Mouse (Mus musculus) megakaryocyte, embryonic 14.5 days (primary cell): ENCODE data around the gene Adcy5.

Experiments
- FLI1 ChIP-seq: IDR thresholded peaks from 2 replicates; pipeline ENCODE4 v1.6.1; 2012; ENCODE audit warnings: low read length, inconsistent platforms, mixed read lengths
- GATA1 ChIP-seq: IDR thresholded peaks from 3 replicates; pipeline ENCODE4 v1.6.1; 2012; ENCODE audit warnings: mixed read lengths, low read length, inconsistent platforms, borderline replicate concordance

DNA sequence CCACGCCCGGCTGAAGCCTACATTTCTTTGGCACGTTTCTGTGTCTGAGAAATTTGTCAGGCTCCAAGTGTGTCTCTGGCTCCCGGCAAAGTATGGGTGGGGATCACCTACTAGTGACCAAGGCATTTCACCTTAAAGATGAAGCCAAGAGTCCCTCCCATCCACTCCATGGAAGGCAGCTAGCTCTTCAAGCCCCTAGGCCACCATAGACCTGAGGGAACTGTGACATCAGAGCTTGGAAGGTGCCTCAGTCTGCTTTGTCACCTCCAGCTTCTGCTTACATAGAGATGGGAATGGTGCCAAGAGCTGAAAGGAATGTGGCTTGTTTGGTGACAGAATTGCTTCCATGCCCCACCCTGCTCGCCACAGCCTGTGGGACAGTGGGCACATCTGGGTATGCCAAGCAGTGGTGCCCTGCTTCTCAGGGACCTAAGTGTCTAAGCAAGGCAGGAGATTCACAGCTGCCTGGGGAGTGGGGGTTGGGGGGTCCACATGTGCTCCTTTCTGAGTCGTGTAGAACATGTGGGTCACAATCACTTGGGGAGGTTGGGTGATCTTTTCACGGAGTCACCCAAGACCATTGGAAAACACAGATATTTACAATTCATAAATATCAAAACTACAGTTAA lies 38.2 kb upstream of the Adcy5 start:
- no peak for TF ChIP-seq GATA1
- no peak for TF ChIP-seq FLI1
